Mouse (Mus musculus) heart, embryonic 15.5 days (tissue): ENCODE data around the gene Anks3. TPM values are rescaled to one million over a fixed set of nuclear protein-coding genes. Genes with fewer than 3 reads are reported as not detected.

ENCODE experiments used
- ATAC-seq: fragments of 200-750 bp; cut with Nextera tagmentation; replicated peaks from 2 replicates; pipeline ENCODE4 v1.8.0; 2017; ENCODE audit warnings: low read depth, moderate TSS enrichment; ENCODE audit not compliant: insufficient number of reproducible peaks, insufficient read depth, low FRiP score
- H3K27ac ChIP-seq: fragments of 300-500 bp; sonication (generic); 2 replicates; pipeline ENCODE4 v1.5.1; 2015; ENCODE audit warnings: mild to moderate bottlenecking, inconsistent platforms
- H3K27me3 ChIP-seq: fragments of 300-500 bp; sonication (generic); 2 replicates; pipeline ENCODE4 v1.6.1; 2015; ENCODE audit warnings: inconsistent platforms
- H3K36me3 ChIP-seq: fragments of 300-500 bp; sonication (generic); 2 replicates; pipeline ENCODE4 v1.6.1; 2015; ENCODE audit warnings: mild to moderate bottlenecking, inconsistent platforms
- H3K4me1 ChIP-seq: fragments of 300-500 bp; sonication (generic); replicated peaks from 2 replicates; pipeline ENCODE4 v1.6.1; 2015; ENCODE audit warnings: inconsistent platforms
- H3K4me2 ChIP-seq: fragments of 300-500 bp; sonication (generic); 2 replicates; pipeline ENCODE4 v1.6.1; 2015; ENCODE audit warnings: inconsistent platforms, mild to moderate bottlenecking, moderate library complexity
- H3K4me3 ChIP-seq: fragments of 300-500 bp; sonication (generic); 2 replicates; pipeline ENCODE4 v1.5.1; 2015; ENCODE audit warnings: mild to moderate bottlenecking, inconsistent platforms
- H3K9ac ChIP-seq: fragments of 300-500 bp; sonication (generic); 2 replicates; pipeline ENCODE4 v1.6.1; 2015; ENCODE audit warnings: mild to moderate bottlenecking, inconsistent platforms
- H3K9me3 ChIP-seq: fragments of 300-500 bp; sonication (generic); replicated peaks from 2 replicates; pipeline ENCODE4 v1.6.1; 2016; ENCODE audit warnings: inconsistent platforms
- WGBS: fragments of 180-500 bp; shearing (Covaris S2); methylation state at CpG from one replicate; pipeline ENCODE4 v1.1.7; 2015; ENCODE audit warnings: mixed read lengths; 5-methylcytosine and 5-hydroxymethylcytosine counted together
- polyA plus RNA-seq: library from polyadenylated mRNA; unstranded; fragments of >200 nt; fragmentation: Nextera tagmentation; extraction: Ambion mirVana; gene quantifications from 2 replicates; pipeline ENCODE4 v1.2.1, GENCODE M21; 2015

The Anks3 gene
- polyA plus RNA-seq, 1 experiment from 2014 or later, result 29.4 TPM

DNA sequence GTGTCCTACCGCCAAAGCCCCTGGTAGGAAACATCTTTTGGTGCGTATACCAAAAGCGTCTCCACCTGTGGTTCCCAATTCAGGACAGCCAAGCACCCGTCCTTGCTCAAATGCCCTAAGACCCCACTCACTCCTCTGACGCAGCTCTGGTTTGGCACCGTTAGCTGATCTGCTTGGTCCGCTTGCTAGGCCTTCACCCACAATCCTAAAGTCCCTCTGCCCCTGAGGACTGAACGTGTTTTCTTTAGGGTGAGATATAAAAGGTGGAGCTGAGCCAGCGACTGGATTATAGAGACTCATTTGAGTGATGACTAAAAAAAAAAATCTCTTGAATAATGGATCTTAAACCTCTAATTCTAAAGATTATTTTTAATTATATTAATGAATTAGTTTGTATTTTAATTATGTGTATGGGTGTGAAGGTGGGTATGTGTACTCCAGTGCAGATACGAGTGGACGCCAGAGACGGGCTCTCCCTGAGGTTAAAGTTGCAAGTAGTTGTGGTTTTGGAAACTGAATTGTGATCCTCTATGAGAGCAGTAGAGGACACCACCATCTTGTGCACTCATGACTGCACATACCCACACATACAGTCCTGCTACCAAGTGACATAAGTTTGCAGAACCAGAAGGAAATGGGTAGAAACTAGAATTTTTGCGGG lies 856 bp upstream of the Anks3 start:
- 18% methylated on average over 13 of the region's 13 CpGs for WGBS
- ATAC-seq, result 0 out of 2 replicates have a peak, but pooled peaks have one; percentile 2
- Histone ChIP-seq H3K4me1 (peaks cover 19% of the 10 kb centered on the region), H3K9me3 (no peaks in the 10 kb centered on the region), H3K36me3 (no peaks in the 10 kb centered on the region; the same call in 1 of the 2 replicates), H3K4me2 (peak overlapping the region; percentile 89), H3K27me3 (no peaks in the 10 kb centered on the region), H3K4me3 (peak overlapping the region; percentile 100), H3K27ac (peak overlapping the region; percentile 86), H3K9ac (peak overlapping the region; percentile 94)

DNA sequence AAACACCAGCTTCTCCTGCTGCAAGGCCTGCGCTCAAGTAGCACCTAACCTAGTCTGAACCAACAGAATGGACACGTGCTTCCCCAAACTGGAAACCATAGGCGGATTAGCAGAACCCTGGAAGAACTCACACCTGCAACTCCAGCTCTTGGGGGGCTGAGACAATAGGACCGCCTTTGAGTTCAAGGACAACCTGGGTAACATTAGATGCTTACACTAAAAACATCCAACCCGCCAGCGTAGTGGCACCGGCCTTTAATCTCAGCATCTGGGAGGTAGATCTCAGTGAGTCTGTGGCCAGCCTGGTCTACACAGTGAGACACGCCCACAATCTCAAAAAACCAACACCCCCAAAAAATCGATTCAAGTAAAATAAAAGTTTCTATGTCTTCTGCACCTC lies 659 bp downstream of the Anks3 start:
- H3K36me3 ChIP-seq, result no peaks in the 10 kb centered on the region; the same call in 1 of the 2 replicates
- no peak overlapping the region; the same call in 1 of the 2 replicates for H3K27ac ChIP-seq
- no peak for ATAC-seq
- H3K9ac ChIP-seq, result peak overlapping the region; percentile 94
- H3K9me3 ChIP-seq, result no peaks in the 10 kb centered on the region
- H3K4me1 ChIP-seq, result peaks cover 19% of the 10 kb centered on the region
- peak overlapping the region; percentile 89 for H3K4me2 ChIP-seq
- peak overlapping the region; percentile 100 for H3K4me3 ChIP-seq
- no peaks in the 10 kb centered on the region for H3K27me3 ChIP-seq
- 44% methylated on average over 9 of the region's 9 CpGs for WGBS

DNA sequence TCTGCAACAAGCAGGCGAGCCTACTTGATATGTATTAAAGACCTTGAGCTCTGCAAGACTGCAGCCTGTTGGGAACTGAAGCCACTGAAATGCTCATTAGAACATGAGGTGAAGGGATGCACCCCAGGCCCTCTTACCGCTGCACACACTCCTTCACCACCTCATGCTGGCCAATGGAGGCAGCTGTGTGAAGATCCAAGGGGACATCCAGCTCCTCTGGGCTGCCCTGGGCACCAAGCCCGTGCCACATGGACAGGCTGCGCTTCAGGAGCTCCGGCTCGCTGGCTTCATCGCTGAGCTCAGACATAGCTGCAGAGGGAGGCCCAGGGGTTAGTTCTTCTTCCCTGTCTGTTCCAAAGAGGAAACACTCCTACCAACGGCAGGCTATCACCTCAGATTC lies 3.7 kb downstream of the Anks3 start:
- Histone ChIP-seq H3K4me1 (peaks cover 15% of the 10 kb centered on the region), H3K9ac (no peak overlapping the region), H3K4me3 (no peak overlapping the region), H3K27ac (no peak overlapping the region; the same call in 1 of the 2 replicates), H3K9me3 (no peaks in the 10 kb centered on the region), H3K36me3 (peaks cover 17% of the 10 kb centered on the region), H3K4me2 (no peak overlapping the region), H3K27me3 (no peaks in the 10 kb centered on the region)
- ATAC-seq, result no peak
- 87% methylated on average over 8 of the region's 8 CpGs for WGBS

DNA sequence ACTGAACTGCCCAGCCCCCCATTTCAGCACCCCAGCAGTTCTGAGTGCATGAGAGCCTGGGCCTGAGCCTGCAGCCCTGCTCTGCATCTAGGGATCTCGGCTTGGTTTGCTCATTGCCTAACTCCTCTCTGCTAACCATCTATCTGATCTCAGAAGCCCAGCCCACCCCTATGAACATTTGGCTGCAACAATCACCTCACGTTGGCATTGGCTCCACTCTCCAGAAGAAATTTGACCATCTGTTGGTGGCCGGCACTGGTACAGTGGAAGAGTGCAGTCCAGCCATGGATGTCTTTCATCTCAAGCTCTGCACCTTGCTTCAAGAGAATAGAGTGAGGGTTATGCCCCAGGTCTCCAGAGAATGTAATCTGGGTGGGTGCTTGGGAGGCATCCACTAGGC lies 6.6 kb downstream of the Anks3 start:
- H3K4me1 ChIP-seq, result peaks cover 1% of the 10 kb centered on the region
- no peaks in the 10 kb centered on the region for H3K27me3 ChIP-seq
- 86% methylated on average over 3 of the region's 3 CpGs for WGBS
- H3K36me3 ChIP-seq, result peaks cover 44% of the 10 kb centered on the region
- H3K9me3 ChIP-seq, result no peaks in the 10 kb centered on the region
- H3K4me2 ChIP-seq, result no peak overlapping the region
- H3K4me3 ChIP-seq, result no peak overlapping the region
- no peak overlapping the region for H3K27ac ChIP-seq
- no peak overlapping the region for H3K9ac ChIP-seq
- ATAC-seq, result no peak

DNA sequence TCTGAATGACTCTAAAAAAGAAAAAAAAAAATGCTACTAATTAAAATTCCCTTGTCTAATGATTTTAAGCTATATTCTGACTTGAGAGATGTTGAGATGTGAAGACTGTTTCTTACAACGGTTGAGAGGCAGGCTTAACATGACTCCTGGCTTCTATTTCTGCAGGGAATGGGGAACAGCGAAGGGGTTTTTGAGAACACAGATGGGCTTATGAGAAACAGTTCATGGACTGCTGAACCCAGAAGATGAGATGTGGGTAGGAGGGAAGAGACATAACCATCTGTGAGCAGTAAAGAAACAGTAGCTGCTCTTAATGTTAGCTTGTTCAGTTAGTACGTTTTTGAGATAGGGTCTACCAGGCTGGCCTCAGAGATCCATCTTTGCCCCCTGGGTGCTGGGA lies 7.4 kb downstream of the Anks3 start:
- no peaks in the 10 kb centered on the region for H3K9me3 ChIP-seq
- H3K27ac ChIP-seq, result no peak overlapping the region
- no peak for ATAC-seq
- H3K4me3 ChIP-seq, result no peak overlapping the region
- H3K4me2 ChIP-seq, result no peak overlapping the region
- no peaks in the 10 kb centered on the region for H3K4me1 ChIP-seq
- 89% methylated on average over 3 of the region's 3 CpGs for WGBS
- H3K27me3 ChIP-seq, result no peaks in the 10 kb centered on the region
- H3K36me3 ChIP-seq, result peaks cover 52% of the 10 kb centered on the region
- H3K9ac ChIP-seq, result no peak overlapping the region

DNA sequence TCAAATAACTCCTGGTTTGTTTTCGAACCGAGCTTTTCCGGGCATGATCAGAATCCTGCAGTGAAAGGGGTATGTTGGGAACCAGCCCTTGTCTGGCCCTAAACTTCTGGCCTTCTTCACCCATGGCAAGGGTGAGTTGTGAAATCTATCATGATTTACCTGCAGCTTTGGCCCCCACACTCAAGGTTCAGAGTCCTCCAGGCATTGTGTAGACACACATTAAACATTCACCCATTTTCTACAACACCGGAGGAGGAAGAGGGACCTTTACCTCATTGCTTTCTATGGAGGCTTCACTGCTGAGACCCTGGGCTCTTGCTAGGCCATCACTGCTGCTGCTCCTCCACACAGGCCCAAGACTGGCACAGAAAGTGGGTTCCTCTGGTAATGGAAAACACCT lies 16.6 kb downstream of the Anks3 start:
- H3K36me3 ChIP-seq, result peaks cover 81% of the 10 kb centered on the region
- no peak overlapping the region for H3K4me3 ChIP-seq
- H3K27ac ChIP-seq, result no peak overlapping the region
- H3K9ac ChIP-seq, result no peak overlapping the region
- H3K9me3 ChIP-seq, result no peaks in the 10 kb centered on the region
- H3K27me3 ChIP-seq, result no peaks in the 10 kb centered on the region
- no peaks in the 10 kb centered on the region for H3K4me1 ChIP-seq
- no peak for ATAC-seq
- WGBS, result 85% methylated on average over 4 of the region's 4 CpGs
- H3K4me2 ChIP-seq, result no peak overlapping the region

DNA sequence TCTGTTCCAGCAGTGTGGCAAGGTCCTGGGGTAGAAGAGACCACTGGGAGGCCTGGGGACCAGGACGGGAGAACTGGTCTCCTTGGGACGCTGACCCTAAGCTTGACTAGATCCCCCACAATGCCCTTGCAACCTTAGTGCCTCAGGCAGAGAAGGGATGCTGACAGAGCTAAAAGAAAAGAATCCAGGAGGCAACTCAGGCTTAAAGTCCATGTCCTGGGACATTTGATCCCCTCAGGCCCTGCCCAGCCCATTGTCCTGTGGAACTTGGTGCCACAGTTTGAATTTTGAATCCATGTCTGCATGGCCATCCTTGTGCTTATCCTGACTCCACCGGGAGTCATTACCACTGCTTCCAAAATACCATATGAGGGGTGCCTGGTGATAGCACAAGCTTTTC lies 17.9 kb downstream of the Anks3 start:
- H3K4me1 ChIP-seq, result no peaks in the 10 kb centered on the region
- H3K4me3 ChIP-seq, result no peak overlapping the region
- no peak for ATAC-seq
- WGBS, result 88% methylated on average over 3 of the region's 3 CpGs
- H3K4me2 ChIP-seq, result no peak overlapping the region
- no peak overlapping the region for H3K9ac ChIP-seq
- H3K27me3 ChIP-seq, result no peaks in the 10 kb centered on the region
- H3K9me3 ChIP-seq, result no peaks in the 10 kb centered on the region
- no peak overlapping the region for H3K27ac ChIP-seq
- H3K36me3 ChIP-seq, result peaks cover 82% of the 10 kb centered on the region

DNA sequence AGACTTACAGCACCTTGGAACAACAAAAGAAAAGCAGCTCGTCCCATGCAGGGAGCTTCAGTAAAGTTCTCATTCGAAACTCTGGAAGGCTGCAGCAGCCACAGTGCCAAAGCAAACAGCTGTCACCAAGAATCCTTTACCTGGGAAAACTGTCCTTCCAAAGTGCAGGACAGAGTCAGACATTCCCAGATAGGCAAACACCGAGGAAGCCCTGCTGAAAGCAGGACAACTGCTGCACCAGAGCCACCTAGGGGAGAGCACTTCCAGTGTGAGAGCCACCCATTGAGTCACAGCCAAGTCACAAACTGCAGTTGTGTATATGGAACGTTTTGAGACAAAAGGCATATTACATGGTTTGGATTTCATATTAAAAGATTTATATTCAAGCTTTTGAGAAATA lies 18.6 kb downstream of the Anks3 start:
- H3K4me1 ChIP-seq, result peaks cover 2% of the 10 kb centered on the region; the same call in 1 of the 2 replicates
- 69% methylated on average over 4 of the region's 4 CpGs for WGBS
- no peak for ATAC-seq
- H3K27me3 ChIP-seq, result no peaks in the 10 kb centered on the region
- no peak overlapping the region for H3K4me3 ChIP-seq
- H3K36me3 ChIP-seq, result peaks cover 81% of the 10 kb centered on the region
- H3K9me3 ChIP-seq, result no peaks in the 10 kb centered on the region
- no peak overlapping the region for H3K9ac ChIP-seq
- H3K4me2 ChIP-seq, result no peak overlapping the region
- H3K27ac ChIP-seq, result no peak overlapping the region

DNA sequence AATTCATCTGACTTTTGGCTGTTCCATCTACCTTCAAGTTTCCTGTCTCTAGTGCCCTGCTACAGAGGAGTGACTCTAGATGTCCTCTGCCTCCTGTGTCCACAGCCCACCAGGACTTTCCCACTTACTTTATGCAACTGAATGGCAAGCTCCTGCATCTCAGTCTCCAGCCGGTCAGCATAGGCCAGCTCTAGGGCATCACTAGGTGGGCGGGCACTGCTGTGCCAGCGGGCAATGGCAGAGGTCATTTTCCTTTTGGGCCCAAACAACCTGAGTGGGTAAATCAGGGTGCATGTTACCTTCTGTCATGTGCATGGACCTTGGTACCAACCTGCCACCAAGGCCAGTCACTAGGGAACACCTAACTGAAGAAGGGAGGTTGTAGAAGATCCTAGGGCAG lies 20.6 kb downstream of the Anks3 start:
- Histone ChIP-seq H3K4me1 (peaks cover 12% of the 10 kb centered on the region), H3K4me2 (no peak overlapping the region), H3K36me3 (peaks cover 70% of the 10 kb centered on the region), H3K9ac (no peak overlapping the region), H3K4me3 (no peak overlapping the region), H3K9me3 (no peaks in the 10 kb centered on the region), H3K27ac (no peak overlapping the region), H3K27me3 (no peaks in the 10 kb centered on the region)
- 90% methylated on average over 3 of the region's 3 CpGs for WGBS
- no peak for ATAC-seq

DNA sequence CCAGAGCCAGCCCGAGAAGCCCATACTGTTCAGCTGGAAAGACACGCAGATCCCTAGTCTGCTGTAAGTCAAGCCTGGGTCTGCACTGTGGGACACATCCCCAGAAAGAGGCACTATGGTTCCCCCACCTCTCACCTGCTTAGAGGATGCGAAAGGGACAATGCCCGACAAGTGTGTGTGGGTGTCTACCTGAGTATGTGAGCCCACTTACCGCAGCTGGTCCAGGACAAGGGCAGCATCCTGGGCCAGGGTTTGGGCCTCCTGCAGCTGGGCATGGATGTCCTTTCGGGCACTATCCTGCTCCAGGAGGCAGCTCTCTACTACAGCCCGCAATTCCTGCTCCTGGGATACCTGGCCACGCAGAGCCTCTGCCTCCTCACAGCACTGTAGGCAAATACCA lies 21.1 kb downstream of the Anks3 start:
- Histone ChIP-seq H3K36me3 (peaks cover 65% of the 10 kb centered on the region), H3K4me2 (no peak overlapping the region), H3K9me3 (no peaks in the 10 kb centered on the region), H3K4me3 (no peak overlapping the region), H3K9ac (no peak overlapping the region), H3K27ac (no peak overlapping the region), H3K27me3 (no peaks in the 10 kb centered on the region), H3K4me1 (peaks cover 12% of the 10 kb centered on the region)
- no peak for ATAC-seq
- 88% methylated on average over 8 of the region's 8 CpGs for WGBS

DNA sequence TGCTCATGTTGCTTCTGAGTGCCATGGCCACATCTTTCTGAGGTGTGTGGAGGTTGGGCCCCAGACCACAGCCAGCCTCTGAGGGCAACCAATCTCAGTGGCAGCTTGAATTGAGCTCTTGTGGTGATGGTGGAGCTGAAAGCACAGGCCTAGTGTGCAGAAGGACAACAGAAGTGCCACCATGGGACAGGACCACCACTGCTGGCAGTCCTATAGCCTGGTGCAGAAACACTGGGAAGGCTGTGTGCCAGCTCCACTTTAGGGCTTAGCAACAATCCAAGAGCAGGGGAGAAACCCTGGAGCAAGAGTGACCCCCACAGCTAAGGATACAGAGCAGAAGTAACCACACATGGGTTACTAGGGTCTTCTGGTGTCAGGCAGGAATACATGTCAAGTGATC lies 23.0 kb downstream of the Anks3 start:
- Histone ChIP-seq H3K27ac (no peak overlapping the region), H3K4me2 (no peak overlapping the region), H3K9me3 (no peaks in the 10 kb centered on the region), H3K9ac (no peak overlapping the region), H3K4me3 (no peak overlapping the region), H3K36me3 (peaks cover 69% of the 10 kb centered on the region), H3K4me1 (peaks cover 15% of the 10 kb centered on the region), H3K27me3 (no peaks in the 10 kb centered on the region)
- ATAC-seq, result no peak

DNA sequence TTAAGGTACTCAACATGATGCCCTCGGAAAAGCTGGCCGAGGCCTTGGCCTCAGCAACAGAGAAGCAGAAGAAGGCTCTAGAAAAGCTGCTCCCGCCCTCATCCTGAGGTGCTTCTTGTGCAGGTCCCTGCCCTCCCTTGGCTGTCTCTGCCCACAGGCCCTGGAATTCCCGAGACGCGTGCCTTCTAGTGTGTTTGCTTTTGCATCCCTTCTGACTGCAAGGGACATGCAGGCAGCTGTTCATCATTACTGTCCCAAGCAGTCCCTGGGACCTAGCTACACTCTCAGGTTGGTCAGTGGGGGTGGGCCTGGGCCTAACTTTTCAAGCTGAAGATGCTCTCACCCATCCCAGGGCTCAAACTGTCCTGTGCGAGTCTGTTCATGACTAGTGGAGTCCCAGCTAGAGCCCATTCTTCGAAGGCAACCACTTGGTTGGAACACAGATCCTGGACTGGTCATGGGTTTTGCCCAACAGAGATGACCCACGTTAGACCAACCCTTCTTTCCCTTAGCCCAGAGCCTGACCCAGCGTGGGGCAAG lies 23.6 kb downstream of the Anks3 start:
- H3K9me3 ChIP-seq, result no peaks in the 10 kb centered on the region
- H3K4me1 ChIP-seq, result peaks cover 19% of the 10 kb centered on the region
- 87% methylated on average over 10 of the region's 10 CpGs for whole genome bisulfite sequencing
- peak overlapping the region; percentile 96; the same call in 1 of the 2 replicates for H3K9ac ChIP-seq
- peak overlapping the region; percentile 75 for H3K4me2 ChIP-seq
- no peaks in the 10 kb centered on the region for H3K27me3 ChIP-seq
- no peak overlapping the region for H3K4me3 ChIP-seq
- ATAC-seq, result no peak
- H3K36me3 ChIP-seq, result peaks cover 69% of the 10 kb centered on the region
- H3K27ac ChIP-seq, result no peak overlapping the region; the same call in 1 of the 2 replicates
